Mouse (Mus musculus) ES-Bruce4 (cell line): ENCODE measurements around the gene H3f3a.

Experiments used
- CTCF ChIP-seq: IDR thresholded peaks from one replicate; pipeline ENCODE4 v1.8.1; 2011; ENCODE audit warnings: low read depth, low read length
- EP300 ChIP-seq: IDR thresholded peaks from 2 replicates; pipeline ENCODE4 v1.6.1; 2011; ENCODE audit warnings: low read depth, low read length; ENCODE audit not compliant: insufficient read depth
- POLR2A ChIP-seq: IDR thresholded peaks from one replicate; pipeline ENCODE4 v1.8.1; 2011; ENCODE audit warnings: low read length; ENCODE audit not compliant: insufficient read depth

GRCm38 (mm10) chr1:180801466-180801994, 12.2 kb downstream of the H3f3a start:
- TF ChIP-seq CTCF (no peak), POLR2A (no peak), EP300 (no peak)
